Mouse (Mus musculus): ENCODE results near the gene Pak2.

Pak2 gene

GRCm38 (mm10) chr16:32002509-32003477, 76.3 kb downstream of the Pak2 start, which contains the start of gene Senp5:
TSS of gene Senp5 (minus strand) at chr16:32003287.
- peak; percentile 90 for ATAC-seq (ENCODE audit: low TSS enrichment)

DNA sequence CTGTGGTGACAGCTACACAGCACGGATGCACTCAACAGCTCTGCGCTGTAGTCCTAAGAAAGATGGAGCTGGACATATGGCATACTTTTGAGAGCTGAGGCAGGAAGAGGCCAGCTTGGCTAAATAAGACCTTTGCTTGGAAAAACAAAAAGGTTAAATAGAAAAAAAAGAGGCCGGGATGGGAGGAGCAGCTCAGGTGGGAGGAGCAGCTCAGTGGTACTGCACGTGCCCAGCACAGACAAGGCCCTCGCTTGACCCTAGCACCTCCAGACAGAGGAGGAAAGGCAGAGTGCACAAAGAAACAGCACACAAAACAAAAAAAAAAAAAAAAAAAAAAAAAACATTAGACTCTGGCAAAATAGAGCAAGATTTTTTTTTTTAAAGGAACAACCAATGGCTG, 82.8 kb downstream of the Pak2 start:
- ATAC-seq (ENCODE audit: low TSS enrichment), result no peak

DNA sequence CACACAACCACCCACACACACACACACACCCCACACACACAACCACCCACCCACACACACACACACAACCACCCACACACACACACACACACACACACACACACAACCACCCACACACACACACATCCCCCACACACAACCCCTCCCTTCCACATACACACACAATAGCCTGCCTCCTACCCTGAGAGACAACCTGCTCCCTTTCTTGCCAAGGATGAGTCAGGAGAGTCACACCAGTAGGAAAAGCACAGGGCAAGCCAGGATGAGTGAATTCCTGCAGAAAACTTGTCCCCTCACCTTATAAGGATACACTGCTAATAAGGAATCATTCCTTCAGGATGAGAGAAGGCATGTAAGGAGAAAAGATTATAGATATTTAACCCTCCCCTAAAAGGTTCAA, 85.2 kb downstream of the Pak2 start:
- 0 out of 2 replicates have a peak, but pooled peaks have one; percentile 47 for ATAC-seq (ENCODE audit: low TSS enrichment)

- no peak for ATAC-seq (ENCODE audit: low TSS enrichment)
These were observed 85.9 kb downstream of the Pak2 start for GRCm38 (mm10) chr16:31993195-31993594.

DNA sequence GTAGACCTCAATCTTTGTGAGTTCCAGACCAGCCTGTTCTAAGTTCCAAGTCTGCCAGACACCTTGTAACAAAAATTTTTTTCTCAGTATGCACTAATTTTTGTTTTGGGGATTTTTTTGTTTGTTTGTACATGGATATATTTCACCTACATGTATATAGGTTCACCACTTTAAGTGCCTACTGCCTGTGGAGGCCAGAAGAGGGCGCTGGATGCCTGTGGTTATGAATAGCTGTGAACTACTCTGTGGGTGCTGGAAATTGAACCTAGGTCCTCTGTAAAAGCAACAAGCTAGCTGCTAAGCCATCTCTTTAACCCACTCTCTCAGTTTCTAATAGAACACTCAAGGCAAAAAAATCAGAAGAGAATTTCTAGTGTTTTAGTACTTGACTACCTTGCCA, 87.1 kb downstream of the Pak2 start:
- no peak for ATAC-seq (ENCODE audit: low TSS enrichment)

GRCm38 (mm10) chr16:31980946-31981345, 98.2 kb downstream of the Pak2 start:
- no peak for ATAC-seq (ENCODE audit: low TSS enrichment)

GRCm38 (mm10) chr16:31979501-31979900, 99.6 kb downstream of the Pak2 start:
- no peak for ATAC-seq (ENCODE audit: low TSS enrichment)

DNA sequence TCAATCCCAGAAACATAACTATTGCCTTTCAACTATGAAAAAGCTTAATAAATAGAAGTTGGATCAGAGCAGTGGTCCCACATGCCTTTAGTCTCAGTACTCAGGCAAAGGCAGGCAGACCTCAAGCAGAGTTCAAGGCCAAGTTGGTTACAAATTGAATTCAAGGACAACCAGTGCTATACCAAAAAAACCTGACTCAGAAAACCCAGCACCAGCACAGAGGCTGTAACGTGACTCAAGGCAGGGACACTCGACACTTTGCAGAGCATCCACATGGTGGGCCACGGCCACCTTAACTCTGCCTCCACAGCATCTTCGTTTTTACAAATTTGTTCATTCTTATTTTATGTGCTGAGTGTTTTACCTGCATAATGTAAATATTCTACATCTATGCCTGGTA, 103.9 kb downstream of the Pak2 start:
- ATAC-seq (ENCODE audit: low TSS enrichment), result no peak

All from frontal cortex, adult (tissue).